ENCODE assay signal across 8 mouse cellular contexts in the genomic region with DNA sequence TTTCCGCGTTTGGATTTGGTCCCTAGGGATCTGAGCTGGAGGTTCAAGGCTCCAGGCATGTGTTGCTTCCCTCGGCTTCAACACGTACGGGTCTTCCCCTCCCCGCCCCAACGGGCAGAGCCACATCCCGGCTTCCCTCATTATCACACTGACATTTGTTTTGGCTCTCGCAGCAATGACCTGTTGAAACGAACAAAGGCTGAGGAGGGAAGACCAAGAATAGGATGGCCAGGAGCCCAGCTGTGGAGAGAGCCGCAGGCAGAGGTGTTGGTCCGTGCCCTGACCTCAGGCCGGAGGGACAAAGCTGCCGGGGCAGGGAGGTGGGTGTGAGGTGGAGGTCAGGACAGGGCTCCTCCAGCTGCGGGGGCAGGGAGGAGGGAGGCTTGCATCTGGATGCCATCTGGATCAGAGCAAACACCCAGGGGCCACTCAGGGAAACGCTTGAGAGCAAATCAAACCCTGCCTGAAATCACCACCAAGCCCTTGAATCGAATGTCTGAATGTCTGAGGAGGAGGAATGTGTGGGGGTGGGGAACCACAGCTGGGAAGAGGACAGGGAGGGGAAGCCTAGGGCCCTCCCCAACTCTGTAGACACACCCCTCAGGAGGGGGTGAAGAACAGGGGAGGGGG.
DNase-seq lines count a peak whose midpoint lies in the region; ATAC-seq lines count a peak whose summit lies in the region.

No protein-coding gene starts in this region.

- 7% methylated on average over 17 of the region's 17 CpGs for WGBS in neural tube, embryonic 15.5 days
- 4% methylated on average over 17 of the region's 17 CpGs for WGBS in limb, embryonic 13.5 days
- 7% methylated on average over 17 of the region's 17 CpGs for WGBS in midbrain, embryonic 15.5 days

- no peak overlapping the region for H3K9ac ChIP-seq in neural tube, embryonic 15.5 days (replicated peaks)
- no peak overlapping the region for H3K9ac ChIP-seq in limb, embryonic 13.5 days
- no peak overlapping the region for H3K9ac ChIP-seq in midbrain, embryonic 15.5 days

- peak; percentile 82 for DNase-seq in neural tube, embryonic 10.5 days (ENCODE audit: extremely low spot score, low spot score)
- DNase-seq in heart, postnatal 10 days = peak; percentile 89
- DNase-seq in cerebellum, adult 11 months = no peak
- DNase-seq in urinary bladder, postnatal 25 days (ENCODE audit: low spot score) = no peak
- DNase-seq in natural killer cell, adult 2 months (ENCODE audit: low spot score in 2 of 2) = no peak

- H3K4me1 ChIP-seq in neural tube, embryonic 15.5 days = peaks cover 11% of the 10 kb centered on the region
- peaks cover 45% of the 10 kb centered on the region for H3K4me1 ChIP-seq in limb, embryonic 13.5 days
- H3K4me1 ChIP-seq in midbrain, embryonic 15.5 days = peaks cover 9% of the 10 kb centered on the region; the same call in 1 of the 2 replicates

- intact Hi-C loops in heart, postnatal 10 days (cut with DNase I) = no loop called here

- no peaks in the 10 kb centered on the region for H3K9me3 ChIP-seq in neural tube, embryonic 15.5 days (replicated peaks)
- no peaks in the 10 kb centered on the region for H3K9me3 ChIP-seq in limb, embryonic 13.5 days
- H3K9me3 ChIP-seq in midbrain, embryonic 15.5 days = no peaks in the 10 kb centered on the region

- H3K36me3 ChIP-seq in neural tube, embryonic 15.5 days = no peaks in the 10 kb centered on the region
- no peaks in the 10 kb centered on the region for H3K36me3 ChIP-seq in limb, embryonic 13.5 days
- H3K36me3 ChIP-seq in midbrain, embryonic 15.5 days (replicated peaks) = no peaks in the 10 kb centered on the region

- H3K4me3 ChIP-seq in neural tube, embryonic 15.5 days (replicated peaks) = no peak overlapping the region
- H3K4me3 ChIP-seq in limb, embryonic 13.5 days = no peak overlapping the region
- H3K4me3 ChIP-seq in midbrain, embryonic 15.5 days = no peak overlapping the region

- H3K27ac ChIP-seq in neural tube, embryonic 15.5 days (replicated peaks) = no peak overlapping the region
- peak overlapping the region; percentile 69 for H3K27ac ChIP-seq in limb, embryonic 13.5 days
- no peak overlapping the region for H3K27ac ChIP-seq in midbrain, embryonic 15.5 days

- ATAC-seq in neural tube, embryonic 15.5 days (ENCODE audit: low FRiP score) = no peak
- peak; percentile 52 for ATAC-seq in limb, embryonic 13.5 days (ENCODE audit: low FRiP score, low read depth)
- ATAC-seq in midbrain, embryonic 15.5 days (replicated peaks) = peak; percentile 46; the same call in 1 of the 2 replicates

- no peak overlapping the region; the same call in 1 of the 2 replicates for H3K4me2 ChIP-seq in neural tube, embryonic 15.5 days
- peak overlapping the region; percentile 39 for H3K4me2 ChIP-seq in limb, embryonic 13.5 days (replicated peaks)
- no peak overlapping the region for H3K4me2 ChIP-seq in midbrain, embryonic 15.5 days

- H3K27me3 ChIP-seq in neural tube, embryonic 15.5 days (replicated peaks) = no peaks in the 10 kb centered on the region; the same call in 1 of the 2 replicates
- peaks cover 8% of the 10 kb centered on the region; the same call in 1 of the 2 replicates for H3K27me3 ChIP-seq in limb, embryonic 13.5 days
- 0 out of 2 replicates have a peak, but pooled peaks cover 6% of the 10 kb centered on the region for H3K27me3 ChIP-seq in midbrain, embryonic 15.5 days (replicated peaks)

Comparison
In these comparisons a context has a peak if more than half of its experiments do, and no peak if none do; other contexts are left out.
1. DNase-seq: peak in neural tube, embryonic 10.5 days (single experiment) and heart, postnatal 10 days (2 of 2); none in cerebellum, adult 11 months (single experiment), urinary bladder, postnatal 25 days (single experiment) and natural killer cell, adult 2 months (0 of 2).